Mouse (Mus musculus) layer of hippocampus, postnatal 10 days (tissue): Measurements from ENCODE around the gene Cradd. TPM values are rescaled to one million over a fixed set of nuclear protein-coding genes. Genes with fewer than 3 reads are reported as not detected.

Experiments
- DNase-seq, 2 experiments: peaks; one replicate each; pipeline ENCODE4 v3.0.0; 2021; ENCODE audit warnings: low spot score in 2 of 2
- total RNA-seq, 2 experiments: library from RNA; stranded (reverse); gene quantifications; 2 replicates each; pipeline ENCODE4 v1.2.3; 2021

The Cradd gene
- total RNA-seq, 2 experiments from 2014 or later: 5.8 to 7.3 TPM

DNA sequence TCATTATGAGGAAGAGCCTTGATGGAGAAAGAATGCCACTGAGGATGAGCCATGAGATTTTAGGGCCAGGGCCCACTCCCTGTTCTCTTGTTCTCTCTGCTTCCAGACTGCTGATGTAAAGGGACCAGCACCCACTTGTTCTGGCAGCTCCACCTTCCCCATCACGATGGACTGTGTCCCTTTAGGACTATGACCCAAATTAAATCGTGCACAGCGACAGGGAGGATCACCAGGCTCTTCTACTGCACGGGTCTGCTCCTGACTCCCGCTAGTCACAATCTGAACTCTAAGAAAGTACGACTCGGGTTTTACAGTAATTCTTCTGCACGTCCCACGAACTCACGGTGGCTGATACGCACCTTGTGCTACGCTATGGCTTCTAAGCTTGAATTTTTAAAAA lies 14.9 kb downstream of the Cradd start:
- DNase-seq: no peak

DNA sequence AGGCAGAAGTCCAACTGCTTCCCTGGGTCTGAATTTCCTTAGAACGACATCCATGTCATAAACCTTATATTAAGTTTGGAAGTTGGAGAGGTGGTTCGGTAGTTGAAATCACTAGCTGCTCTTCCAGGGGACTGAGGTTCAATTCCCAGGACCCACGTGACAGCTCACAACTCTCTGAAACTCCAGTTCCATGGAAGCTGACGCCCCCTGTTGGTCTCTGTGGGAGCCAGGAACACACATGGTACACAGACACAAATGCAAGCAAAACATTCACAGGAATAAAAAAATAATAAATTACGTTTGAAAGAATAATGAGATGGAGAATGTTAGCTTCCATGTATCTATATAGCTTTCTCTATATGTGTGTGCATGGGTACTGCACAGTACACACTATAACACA lies 16.0 kb downstream of the Cradd start:
- no peak for DNase-seq

DNA sequence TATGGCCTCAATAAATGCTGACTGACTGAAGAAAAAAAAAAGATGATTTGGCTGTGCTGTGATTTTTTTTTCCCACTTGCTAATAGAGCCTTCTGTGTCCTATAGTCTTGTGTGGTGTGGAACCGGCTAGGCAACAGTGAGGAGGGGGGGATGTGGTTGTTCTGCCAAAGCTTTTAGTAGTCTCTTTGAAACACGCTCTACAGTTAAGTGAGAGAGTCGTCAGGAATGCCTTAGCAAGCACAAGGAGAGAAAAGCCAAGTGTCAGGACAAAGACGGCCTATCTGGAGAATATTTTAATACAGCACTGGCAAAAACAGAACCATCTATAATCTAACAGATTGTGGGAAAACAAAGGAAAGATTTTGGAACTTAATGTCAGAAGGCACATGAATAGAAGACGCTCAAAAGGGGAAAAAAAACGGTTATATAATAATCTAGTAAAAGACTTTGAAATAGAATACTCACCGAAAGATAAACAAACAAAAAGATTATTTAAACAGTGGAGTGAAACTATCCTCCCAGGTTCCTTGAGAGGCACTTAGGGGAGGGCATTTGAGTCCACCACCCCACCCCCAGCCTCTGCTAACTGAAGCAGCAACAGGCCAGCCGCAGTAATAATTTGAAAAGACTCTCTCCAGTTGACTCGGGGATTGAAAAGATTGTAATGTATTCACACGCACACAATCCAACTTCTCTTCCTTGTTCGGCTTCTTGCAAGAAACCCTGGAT lies 16.9 kb downstream of the Cradd start:
- DNase-seq: no peak

DNA sequence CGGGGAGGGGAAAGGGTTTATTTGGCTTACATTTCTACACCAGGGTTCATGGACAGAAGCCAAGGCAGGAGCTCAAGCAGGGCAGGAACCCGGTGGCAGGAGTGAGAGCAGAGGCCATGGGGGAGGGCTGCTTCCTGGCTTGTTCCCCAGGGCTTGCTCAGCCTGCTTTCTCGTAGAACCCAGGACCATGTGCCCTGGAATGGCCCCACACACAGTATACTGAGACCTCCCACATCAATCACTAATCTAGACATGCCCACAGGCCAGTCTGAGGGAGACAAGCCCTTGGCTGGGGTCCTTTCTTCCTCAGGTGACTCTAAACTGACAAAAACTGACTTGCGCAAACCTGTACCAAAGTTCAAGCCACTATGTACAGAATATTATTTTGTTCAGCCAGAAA lies 19.7 kb downstream of the Cradd start:
- no peak for DNase-seq

DNA sequence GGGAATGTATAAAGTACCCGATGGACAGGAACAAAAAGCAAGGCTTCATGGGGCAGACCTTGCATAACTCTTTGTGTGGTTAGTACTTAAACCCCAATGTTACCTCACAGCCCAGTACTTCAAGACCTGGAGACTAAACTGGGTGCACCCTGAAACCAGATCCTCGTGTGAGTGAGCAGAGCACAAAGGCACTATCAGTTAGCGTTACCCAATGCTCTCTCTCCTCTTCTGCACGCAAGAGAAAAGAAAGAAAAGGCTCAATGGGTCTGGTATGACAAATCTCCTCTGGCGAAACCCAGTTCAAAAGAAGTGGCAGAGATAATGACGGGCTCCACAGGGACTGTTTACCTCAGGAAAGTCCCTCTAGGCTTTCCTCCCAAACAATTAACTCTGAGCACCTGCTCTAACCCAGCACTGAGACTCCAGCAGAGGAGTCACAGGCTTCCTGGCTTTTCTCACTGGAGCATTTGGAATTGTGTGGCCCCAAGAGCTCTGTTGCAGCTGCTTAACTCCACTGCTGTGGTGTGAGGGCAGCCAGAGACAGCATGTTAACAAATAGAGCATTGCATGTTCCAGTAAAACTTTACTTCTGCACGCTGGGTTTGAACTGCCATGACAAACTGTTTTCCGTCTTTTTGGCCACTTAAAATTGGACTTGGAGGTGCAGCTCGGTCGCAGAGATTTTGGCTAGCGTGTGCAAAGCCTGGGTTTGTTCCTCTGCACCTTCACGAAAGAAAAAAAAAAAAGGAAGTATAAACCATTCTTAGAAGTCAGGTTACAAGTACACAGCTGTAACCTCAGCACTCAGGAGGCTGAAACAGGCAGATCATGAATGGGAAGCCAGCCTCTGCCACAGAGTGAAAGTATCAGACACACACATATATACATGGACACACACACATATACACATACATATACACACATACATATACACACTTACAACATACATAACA lies 21.4 kb downstream of the Cradd start:
- DNase-seq: no peak

DNA sequence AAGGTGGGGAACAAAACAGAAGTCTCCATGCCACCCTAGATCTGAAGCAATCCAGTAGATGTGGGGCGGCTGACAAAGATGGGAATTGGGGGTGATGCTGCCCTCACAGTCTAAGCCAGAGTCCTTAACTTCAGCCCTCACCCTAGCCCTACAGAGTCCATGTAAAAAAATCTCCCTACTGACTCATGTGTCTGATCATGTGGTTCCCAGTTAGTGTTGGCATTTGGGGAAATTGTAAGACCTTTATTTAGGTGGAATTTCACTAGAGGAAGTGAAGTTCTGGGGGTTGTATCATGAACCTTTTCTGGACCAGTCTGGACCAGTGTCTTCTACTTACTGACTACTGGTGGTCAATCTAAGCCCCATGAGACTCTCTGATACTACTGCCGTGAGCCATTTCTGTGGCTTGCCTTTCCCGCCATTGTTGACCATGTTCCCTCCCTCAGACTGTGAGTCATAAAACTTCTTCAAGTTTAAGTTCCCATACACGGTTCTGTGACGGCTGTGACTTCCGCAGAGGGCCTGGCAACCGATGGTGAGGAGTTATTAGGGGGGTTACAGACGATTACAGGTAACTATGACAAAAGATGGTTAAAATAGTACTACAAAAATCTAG lies 23.6 kb downstream of the Cradd start:
- no peak for DNase-seq

DNA sequence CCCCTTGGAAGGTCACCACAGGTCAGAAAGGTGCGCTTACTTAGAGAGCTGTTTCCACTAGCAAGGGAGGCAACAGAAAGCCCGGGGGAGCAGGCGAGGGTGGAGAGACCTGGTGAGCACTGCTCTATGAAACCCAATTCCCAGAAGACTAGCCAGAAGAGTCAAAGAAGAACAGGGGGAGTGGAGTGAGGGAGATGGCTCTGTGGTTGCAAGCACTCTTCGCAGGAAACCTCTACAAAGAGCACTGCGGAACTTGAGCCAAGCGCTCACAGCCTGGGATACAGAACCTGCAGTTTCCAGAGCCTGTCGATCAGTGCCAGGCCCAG lies 24.2 kb downstream of the Cradd start:
- no peak for DNase-seq

DNA sequence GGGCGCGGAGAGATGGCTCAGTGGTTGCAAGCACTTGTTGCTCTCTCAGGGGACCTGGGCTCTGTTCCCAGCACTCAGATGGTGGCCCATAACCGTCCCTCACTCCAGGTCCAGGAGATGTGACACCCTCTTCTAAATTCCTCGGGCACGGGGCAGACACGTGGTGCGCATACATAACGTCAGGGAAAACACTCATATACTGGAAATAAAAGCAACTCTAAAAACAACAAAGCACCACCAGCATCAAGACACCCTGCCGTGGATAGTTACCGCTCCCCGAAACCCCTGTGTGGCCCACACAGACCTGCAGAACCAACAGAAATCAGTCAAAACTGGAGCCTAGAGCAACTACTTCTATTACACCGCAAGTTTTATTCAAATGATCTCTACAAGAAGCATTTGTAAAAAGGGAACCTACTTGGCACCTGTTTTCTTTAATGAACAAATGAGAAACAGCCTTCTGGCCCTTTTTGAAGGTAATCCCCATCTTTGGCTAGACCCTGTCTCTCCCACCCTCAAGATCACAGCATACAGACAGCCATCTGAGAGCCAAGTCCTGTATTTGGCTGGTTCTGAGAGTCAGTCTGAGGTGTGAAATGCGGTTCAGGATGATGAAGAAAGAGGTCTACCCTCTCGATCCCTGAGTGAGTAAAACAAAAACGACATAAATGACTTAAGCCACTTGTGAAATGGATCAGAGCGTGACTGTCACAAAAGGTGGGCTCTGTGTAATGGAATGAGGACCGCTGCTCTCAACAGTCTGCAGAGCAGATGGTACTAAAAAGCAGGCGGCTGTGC lies 24.7 kb downstream of the Cradd start:
- no peak for DNase-seq

DNA sequence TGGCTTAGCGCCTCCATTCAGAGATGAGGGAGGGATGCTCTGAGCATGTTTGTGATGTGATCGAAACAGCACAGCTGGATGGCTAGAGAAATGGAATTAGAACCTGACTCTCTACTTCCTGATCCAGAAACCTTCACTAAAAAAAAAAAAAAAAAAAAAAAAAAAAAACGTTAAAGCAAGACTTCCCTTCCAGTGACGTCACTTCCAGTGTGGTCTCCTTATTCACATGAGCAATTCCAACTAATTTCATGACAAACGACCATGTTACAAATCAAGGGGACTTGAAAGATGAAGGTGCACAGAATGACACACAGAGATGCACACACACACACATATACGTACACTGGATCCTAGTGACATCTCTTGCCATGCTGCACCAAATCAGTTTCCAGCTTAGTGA lies 25.4 kb downstream of the Cradd start:
- DNase-seq: no peak

DNA sequence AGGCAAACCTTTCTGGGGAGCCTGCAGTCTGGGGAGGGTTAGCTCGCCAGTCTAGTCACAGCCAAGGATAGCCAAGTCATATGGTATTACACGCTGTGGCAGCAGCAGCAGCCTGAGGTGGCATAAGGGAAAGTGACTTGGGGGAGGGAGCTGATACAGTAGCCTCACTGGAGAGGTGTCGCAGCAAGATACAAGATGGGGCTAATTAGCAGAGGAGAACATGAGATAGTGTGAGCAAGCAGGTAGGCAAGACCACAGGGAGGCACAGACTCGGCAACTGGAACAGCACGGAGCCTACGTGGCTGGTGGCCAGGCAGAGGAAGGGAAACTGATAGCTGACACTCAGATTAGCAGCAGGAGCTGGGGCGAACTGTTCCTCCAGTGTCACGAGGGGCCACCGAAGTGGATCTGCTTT lies 26.2 kb downstream of the Cradd start:
- DNase-seq: no peak

DNA sequence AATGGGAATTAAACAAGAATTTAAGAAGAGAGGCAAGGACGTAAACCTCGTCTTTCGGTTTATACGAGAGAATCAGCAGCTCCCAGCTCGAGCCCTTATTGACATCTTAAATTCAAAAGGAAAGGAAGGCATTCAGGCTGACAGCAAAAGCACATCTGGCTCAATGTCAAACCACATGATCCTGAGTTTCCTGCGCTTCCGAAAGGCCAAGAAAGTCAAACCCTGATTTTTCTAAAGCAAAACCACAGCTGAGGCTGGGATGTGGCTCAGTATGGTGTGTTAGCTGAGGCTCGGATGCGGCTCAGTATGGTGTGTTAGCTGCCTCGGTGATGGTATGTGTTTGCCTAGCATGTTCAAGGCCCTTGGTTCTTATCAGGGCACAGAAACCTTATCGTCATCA lies 26.9 kb downstream of the Cradd start:
- DNase-seq: no peak

DNA sequence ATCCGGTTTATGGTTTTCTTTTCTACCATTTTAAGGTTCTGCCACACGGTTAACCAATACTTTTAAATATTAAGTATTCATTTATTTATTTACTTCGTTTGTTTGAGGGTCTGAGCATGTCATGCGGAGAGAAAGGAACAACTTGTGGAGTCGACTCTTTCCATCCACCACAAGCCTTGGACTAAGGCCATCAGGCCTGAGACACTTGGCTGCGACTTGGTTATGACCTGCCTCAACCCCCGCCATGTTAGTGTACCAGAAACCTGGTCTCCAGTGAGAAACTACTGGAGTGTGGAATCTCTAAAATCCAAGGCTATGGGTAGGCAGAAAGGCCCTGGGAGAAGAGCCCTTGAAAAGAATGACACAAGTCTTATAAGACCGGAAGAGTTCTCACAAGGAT lies 30.7 kb downstream of the Cradd start:
- no peak for DNase-seq

DNA sequence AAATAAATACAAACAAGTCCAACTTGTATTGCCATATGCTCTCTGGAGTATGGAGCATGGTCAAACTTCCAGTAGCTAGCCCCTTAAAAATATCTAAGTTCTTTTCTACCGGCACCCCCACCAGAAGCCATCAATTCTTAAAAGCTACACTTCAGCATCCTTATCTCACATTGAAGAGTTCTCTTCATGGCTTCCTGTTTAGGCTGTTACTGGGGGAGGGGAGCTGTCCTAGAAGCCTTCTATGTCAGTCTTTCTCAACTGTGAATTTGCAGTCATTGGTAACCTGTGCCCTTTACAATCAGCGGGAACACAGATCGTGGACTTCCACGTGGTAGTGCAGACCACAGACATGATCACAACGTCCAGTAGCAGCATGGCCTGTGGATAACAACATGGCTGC lies 31.7 kb downstream of the Cradd start:
- DNase-seq: no peak

DNA sequence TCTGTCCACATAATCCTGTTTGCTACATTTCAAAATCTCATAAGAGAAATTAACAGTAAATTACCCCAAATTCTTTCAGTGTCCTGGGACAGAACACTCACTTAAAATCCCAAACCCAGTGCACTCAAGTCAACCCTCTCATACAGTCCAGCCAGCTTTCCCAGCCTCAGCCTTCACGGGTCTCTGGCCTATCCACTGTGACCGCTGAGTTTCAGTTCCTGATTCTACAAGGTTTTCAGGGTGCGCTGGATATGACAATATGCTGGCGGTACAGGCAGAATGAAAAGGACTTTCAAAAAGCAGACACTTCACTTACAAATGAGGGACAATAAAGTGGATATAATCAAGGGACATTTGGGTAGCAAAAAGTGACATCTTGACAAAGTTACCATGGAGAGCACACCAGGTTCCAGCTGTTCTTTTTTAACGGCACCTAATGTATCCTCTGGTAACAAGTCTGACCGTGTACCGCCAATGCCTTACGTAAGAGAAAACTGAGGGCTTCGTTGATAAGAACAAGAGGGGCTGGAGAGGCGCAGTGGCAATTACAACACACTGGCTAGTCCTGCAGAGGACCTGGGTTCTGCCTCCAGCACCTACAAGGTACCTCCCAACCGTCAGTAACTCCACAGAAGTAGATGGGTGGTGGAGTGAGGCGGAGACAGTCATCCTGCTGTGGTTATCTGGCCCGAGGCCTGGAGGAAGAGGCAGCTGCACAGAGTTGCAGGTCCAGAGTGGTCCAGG lies 32.6 kb downstream of the Cradd start:
- no peak for DNase-seq

DNA sequence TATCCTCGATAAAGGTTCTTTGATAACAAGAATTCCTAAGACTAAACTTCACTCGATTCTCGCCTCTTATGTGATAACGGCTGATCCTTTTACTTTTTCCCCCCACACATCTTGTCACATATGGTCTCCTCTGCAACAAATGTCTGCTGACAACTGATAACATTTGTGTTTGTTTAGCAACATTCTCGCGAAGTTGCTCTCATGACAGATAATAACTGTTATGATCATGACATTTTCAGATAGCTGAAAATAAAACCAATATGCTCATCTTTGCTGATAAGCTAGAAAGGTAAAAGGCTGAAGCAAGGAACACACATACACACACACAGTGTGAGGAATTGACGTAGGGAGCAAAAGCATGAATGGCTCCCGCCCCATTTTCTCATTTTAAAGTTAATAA lies 34.1 kb downstream of the Cradd start:
- no peak for DNase-seq

DNA sequence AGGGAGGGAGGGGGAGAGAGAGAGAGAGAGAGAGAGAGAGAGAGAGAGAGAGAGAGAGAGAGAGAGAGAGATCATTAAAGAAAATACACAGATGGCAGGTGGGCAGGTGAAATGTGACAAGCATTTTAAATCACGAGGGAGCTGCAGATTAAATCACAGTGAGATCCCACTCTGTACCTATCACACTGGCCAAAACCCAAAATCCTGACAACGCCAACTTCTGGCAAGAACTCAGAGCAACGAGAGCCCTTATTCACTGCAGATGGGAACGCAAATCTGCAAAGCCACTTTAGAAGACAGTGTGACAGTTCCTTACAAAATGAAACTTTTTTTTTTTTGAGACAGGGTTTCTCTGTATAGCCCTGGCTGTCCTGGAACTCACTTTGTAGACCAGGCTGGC lies 35.7 kb downstream of the Cradd start:
- DNase-seq: no peak

DNA sequence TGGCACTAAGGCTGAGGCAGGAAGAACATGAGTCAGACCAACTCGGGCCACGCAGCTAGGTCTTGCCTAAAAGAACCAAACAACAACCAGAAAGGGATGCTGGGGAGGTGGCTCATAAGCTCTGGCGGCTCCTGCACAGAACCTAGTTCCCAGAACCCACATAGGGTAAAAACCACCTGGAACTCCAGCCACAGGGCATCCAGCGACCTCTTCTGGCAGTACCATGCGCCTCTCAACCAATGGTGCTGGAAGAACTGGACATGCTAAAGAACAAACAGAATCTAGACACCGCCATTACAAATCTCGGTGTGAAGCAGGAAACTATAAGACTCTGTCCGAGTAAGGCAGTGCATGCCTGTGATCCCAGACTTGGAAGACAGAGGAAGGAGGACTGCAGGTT lies 36.6 kb downstream of the Cradd start:
- DNase-seq: no peak

DNA sequence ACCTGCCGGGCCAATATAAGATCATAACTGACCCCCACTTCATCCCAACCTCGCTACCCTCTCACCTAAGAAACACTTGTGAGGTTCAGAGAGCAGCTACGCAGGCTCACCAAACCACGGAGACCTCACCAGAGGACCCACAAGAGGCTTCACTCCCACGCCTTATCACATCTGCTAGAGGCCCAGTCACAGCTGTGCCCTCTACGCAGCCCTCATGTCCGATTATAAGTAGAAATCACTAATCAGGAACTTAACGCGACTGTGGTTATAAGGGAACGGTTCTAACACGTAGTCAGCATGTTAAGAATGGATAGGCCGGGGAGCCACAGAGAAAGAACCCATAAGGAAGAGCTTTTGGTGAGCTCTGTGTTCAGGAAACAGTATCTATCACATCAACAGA lies 40.5 kb downstream of the Cradd start:
- DNase-seq: no peak

DNA sequence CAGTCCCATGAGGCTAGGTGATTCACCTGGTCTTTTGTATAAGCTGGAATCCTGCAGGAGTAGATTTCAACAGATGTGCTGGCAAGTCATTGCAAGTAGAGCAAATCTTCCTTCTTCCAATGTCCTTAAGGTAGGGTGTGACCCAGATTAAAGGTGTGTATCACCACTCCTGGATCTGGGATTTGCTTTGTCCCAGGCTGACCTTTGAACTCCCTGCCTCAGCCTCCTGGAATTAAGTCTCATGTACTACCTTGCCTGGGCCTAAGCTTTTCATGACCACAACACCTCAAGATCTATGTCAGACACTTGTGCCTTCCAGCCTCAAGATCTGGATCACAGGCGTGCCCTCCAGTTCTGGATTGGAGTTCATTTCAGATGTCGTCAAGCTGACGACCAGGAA lies 41.9 kb downstream of the Cradd start:
- no peak for DNase-seq

DNA sequence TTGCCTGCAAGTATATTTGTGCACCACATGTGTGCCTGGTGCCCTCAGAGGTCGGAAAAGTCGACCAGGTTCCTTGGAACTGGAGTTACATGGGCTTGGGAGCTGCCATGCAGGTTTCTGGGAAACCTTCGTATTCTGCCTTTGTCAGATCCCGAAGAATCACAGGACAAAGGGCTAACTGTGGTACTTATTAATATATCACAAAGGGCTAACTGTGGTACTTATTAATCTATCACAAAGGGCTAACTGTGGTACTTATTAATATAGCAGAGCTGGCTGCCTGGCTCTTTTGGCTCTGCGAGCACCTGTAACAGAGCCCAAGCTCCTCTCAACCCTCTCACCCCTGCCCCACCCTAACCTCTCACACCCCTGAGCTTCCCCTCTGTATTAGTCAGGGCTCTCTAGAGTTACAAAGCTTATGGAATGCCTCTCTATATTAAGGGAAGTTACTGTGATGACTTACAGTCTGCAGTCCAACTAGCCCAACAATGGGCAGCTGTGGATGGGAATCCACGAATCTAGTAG lies 42.4 kb downstream of the Cradd start:
- no peak for DNase-seq

DNA sequence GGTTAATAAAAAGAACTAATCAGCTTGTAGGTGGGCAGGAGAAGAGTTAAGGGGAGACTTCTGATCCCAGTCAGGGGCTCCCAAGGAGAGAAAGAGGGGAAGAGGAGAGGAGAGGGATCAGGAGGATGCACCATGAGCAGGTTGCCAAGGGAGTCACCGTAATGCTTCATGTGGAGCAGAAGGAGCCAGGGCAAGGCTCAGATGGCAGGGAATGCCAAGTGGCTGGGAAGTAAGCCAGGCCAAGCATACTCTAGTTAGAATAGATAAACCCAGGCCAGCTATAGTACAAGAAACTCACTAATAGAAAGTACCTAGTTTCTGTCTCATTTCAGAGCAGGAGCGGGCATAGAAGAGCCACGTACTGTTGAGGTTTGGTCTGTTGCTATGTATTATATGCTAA lies 43.6 kb downstream of the Cradd start:
- no peak for DNase-seq
